Mouse (Mus musculus) liver, adult 2 months (tissue): ENCODE measurements around the gene Dtx4. TPM values are rescaled to one million over a fixed set of nuclear protein-coding genes. Genes with fewer than 3 reads are reported as not detected.

ENCODE experiments used
- DNase-seq: peaks from one replicate; pipeline ENCODE4 v3.0.0-alpha.2; 2011; ENCODE audit warnings: low read depth, low spot score; ENCODE audit errors: extremely low read depth
- H3K27ac ChIP-seq: fragments of 200-500 bp; replicated peaks from 2 replicates; pipeline ENCODE4 v1.5.1; 2012; ENCODE audit warnings: low read depth, mild to moderate bottlenecking, control low read depth, inconsistent platforms, low read length; ENCODE audit not compliant: insufficient read depth
- H3K27me3 ChIP-seq: fragments of 200-500 bp; 2 replicates; pipeline ENCODE4 v1.6.1; 2012; ENCODE audit warnings: mild to moderate bottlenecking, moderate library complexity, low read length, inconsistent platforms; ENCODE audit not compliant: control insufficient read depth, insufficient read depth
- H3K36me3 ChIP-seq: fragments of 200-500 bp; 2 replicates; pipeline ENCODE4 v1.6.1; 2012; ENCODE audit warnings: low read length, inconsistent platforms; ENCODE audit not compliant: control insufficient read depth, insufficient read depth
- H3K4me1 ChIP-seq: fragments of 200-500 bp; 2 replicates; pipeline ENCODE4 v1.6.1; 2011; ENCODE audit warnings: low read length; ENCODE audit not compliant: control insufficient read depth, insufficient read depth
- H3K4me3 ChIP-seq: fragments of 200-500 bp; 2 replicates; pipeline ENCODE4 v1.5.1; 2011; ENCODE audit warnings: low read depth, mild to moderate bottlenecking, control low read depth, low read length, moderate library complexity; ENCODE audit not compliant: insufficient read depth
- H3K79me2 ChIP-seq: fragments of 200-500 bp; 2 replicates; pipeline ENCODE4 v1.6.1; 2012; ENCODE audit warnings: inconsistent platforms, mild to moderate bottlenecking, low read length, moderate library complexity; ENCODE audit not compliant: control insufficient read depth, insufficient read depth
- H3K9ac ChIP-seq: fragments of 200-500 bp; 2 replicates; pipeline ENCODE4 v1.6.1; 2012; ENCODE audit warnings: low read depth, mild to moderate bottlenecking, control low read depth, inconsistent platforms, low read length
- CTCF ChIP-seq: fragments of 200-500 bp; IDR thresholded peaks from 2 replicates; pipeline ENCODE4 v1.5.1; 2011; ENCODE audit warnings: low read depth, low read length, control low read depth
- POLR2A ChIP-seq: fragments of 200-500 bp; IDR thresholded peaks from 2 replicates; pipeline ENCODE4 v1.6.1; 2011; ENCODE audit warnings: low read length, control low read depth; ENCODE audit not compliant: insufficient read depth; ENCODE audit errors: extremely low read depth
- WGBS: fragments of 180-500 bp; shearing (Covaris S2); methylation state at CpG from one replicate; pipeline ENCODE4 v1.1.7; 2018; 5-methylcytosine and 5-hydroxymethylcytosine counted together
- polyA plus RNA-seq: library from polyadenylated mRNA; depleted of rRNA; stranded (reverse); fragments of >200 nt; gene quantifications from 2 replicates; pipeline ENCODE4 v1.2.3, GENCODE M21; 2012
- total RNA-seq: library from RNA; depleted of rRNA; stranded (reverse); fragments of >200 nt; gene quantifications from 2 replicates; pipeline ENCODE4 v1.2.3, GENCODE M21; 2014

Dtx4 gene
- total and polyA plus RNA-seq, 2 experiments = 1.8 to 6.5 TPM

GRCm38 (mm10) chr19:12491636-12492035 lies 9.6 kb downstream of the Dtx4 start:
- H3K27me3 ChIP-seq = no peaks in the 10 kb centered on the region
- H3K27ac ChIP-seq = no peak overlapping the region
- no peak overlapping the region for H3K9ac ChIP-seq
- no peak overlapping the region for H3K4me3 ChIP-seq
- H3K36me3 ChIP-seq = no peaks in the 10 kb centered on the region
- 94% methylated on average over 7 of the region's 7 CpGs for WGBS
- no peak for DNase-seq
- peaks cover 8% of the 10 kb centered on the region for H3K79me2 ChIP-seq
- TF ChIP-seq POLR2A (no peak), CTCF (no peak)
- peaks cover 21% of the 10 kb centered on the region for H3K4me1 ChIP-seq

DNA sequence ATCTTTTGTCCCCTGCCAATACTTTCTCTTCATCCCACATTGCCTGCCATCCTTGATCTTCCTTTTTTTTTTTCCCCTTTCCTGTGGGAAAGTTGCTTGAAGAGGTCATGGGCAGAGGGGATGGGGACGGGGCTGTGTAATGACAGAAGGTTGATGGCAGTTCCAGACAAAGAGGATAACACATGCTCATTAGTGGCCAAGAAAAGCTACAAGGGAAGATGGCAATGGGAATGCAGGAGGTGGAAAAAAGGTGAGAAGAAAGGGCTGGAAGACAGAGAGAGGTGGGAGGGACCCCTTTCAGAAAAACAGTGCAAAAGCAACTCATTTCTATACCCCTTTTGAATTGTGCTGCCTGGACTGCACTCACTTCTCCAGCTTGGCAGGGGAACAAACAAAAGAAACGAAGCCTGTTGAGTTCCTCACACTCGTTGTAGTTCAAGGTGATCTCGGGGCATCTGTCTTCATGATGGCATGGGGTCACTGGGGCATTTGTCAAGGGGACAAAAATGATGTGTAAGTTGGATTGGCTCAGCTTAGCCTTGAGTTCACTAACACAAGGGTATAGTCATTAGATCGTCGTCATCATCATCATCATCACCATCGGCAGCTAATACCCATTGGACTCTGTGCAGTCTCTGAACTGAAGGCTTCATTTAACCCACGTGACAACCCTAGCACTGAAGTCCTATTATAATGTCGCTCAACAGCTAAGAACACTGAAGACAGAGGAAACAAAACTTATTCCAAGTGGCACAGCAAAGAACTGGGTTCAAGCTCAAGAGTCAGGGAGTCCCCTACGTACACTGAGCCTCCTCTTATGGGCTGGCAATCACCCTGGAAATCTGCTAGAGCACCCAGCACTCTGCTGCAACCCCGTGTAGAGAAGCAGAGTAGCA lies 11.3 kb downstream of the Dtx4 start:
- peaks cover 32% of the 10 kb centered on the region for H3K4me1 ChIP-seq
- WGBS = 66% methylated on average over 11 of the region's 11 CpGs
- TF ChIP-seq POLR2A (no peak), CTCF (no peak)
- H3K27me3 ChIP-seq = no peaks in the 10 kb centered on the region
- peaks cover 8% of the 10 kb centered on the region for H3K79me2 ChIP-seq
- H3K36me3 ChIP-seq = no peaks in the 10 kb centered on the region
- H3K4me3 ChIP-seq = no peak overlapping the region
- DNase-seq = peak; percentile 29
- no peak overlapping the region for H3K9ac ChIP-seq
- H3K27ac ChIP-seq = peak overlapping the region; percentile 82

- peak overlapping the region; percentile 97 for H3K27ac ChIP-seq
- no peaks in the 10 kb centered on the region for H3K36me3 ChIP-seq
- peaks cover 8% of the 10 kb centered on the region for H3K79me2 ChIP-seq
- H3K27me3 ChIP-seq = no peaks in the 10 kb centered on the region
- no peak overlapping the region for H3K4me3 ChIP-seq
- 10% methylated on average over 8 of the region's 8 CpGs for WGBS
- peaks cover 36% of the 10 kb centered on the region for H3K4me1 ChIP-seq
- peak; percentile 99 for DNase-seq
- no peak overlapping the region for H3K9ac ChIP-seq
- no peak for TF ChIP-seq POLR2A
- TF ChIP-seq CTCF = no peak
Measured at GRCm38 (mm10) chr19:12488969-12489674, 12.1 kb downstream of the Dtx4 start.

- H3K4me1 ChIP-seq = peaks cover 41% of the 10 kb centered on the region
- H3K27ac ChIP-seq = peak overlapping the region; percentile 97
- H3K79me2 ChIP-seq = peaks cover 8% of the 10 kb centered on the region
- no peak overlapping the region for H3K4me3 ChIP-seq
- H3K36me3 ChIP-seq = no peaks in the 10 kb centered on the region
- WGBS = 10% methylated on average over 9 of the region's 9 CpGs
- TF ChIP-seq POLR2A (no peak), CTCF (peak; percentile 83)
- no peaks in the 10 kb centered on the region for H3K27me3 ChIP-seq
- peak overlapping the region; percentile 60 for H3K9ac ChIP-seq
- DNase-seq = peak; percentile 84
Measured at GRCm38 (mm10) chr19:12488205-12488966, 12.9 kb downstream of the Dtx4 start.

DNA sequence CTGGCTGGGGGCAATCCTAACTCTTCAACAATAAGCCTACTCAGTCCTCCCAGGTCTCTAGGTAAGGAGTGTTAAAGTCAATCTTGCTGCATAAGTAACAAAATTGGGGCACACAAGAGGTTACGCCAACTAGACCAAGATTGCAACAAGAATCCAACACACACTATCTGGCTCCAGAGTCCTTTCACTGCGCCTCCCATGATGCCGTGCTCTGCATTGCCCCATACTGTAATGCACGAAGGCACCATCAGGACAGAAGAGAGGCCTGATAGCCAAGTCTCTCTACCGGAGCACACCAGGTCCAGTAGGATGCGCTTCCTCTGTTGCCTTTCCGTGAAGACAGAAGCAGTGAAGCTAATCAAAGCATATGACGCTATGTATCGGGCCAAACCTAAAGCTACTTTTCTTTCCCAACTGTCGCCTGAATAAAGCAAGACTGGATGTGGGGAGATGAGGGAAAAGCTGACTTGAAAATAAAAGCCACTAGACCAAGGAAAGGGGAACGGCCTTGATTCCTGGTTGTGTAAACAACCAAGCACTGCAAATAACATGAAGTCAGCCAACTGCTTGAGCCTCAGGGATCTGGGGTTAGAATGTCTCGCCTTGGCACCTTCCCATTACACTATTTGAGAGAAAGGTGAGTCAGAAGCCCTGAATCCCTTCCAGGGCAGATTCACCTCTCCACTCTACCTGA lies 13.6 kb downstream of the Dtx4 start:
- WGBS = 33% methylated on average over 12 of the region's 12 CpGs
- Histone ChIP-seq H3K36me3 (no peaks in the 10 kb centered on the region), H3K4me3 (no peak overlapping the region), H3K9ac (peak overlapping the region; percentile 60; the same call in 1 of the 2 replicates), H3K79me2 (peaks cover 8% of the 10 kb centered on the region), H3K27me3 (no peaks in the 10 kb centered on the region), H3K4me1 (peaks cover 41% of the 10 kb centered on the region), H3K27ac (peak overlapping the region; percentile 97)
- DNase-seq = peak; percentile 67
- TF ChIP-seq CTCF (no peak), POLR2A (no peak)
